Mouse (Mus musculus): ENCODE measurements at regions not wholly inside any gene's neighbourhood (a gene's known extent, or its start where the extent isn't known, plus 50 kb on each side); places are given as distances from the start of the nearest gene placed in this dataset.

DNA sequence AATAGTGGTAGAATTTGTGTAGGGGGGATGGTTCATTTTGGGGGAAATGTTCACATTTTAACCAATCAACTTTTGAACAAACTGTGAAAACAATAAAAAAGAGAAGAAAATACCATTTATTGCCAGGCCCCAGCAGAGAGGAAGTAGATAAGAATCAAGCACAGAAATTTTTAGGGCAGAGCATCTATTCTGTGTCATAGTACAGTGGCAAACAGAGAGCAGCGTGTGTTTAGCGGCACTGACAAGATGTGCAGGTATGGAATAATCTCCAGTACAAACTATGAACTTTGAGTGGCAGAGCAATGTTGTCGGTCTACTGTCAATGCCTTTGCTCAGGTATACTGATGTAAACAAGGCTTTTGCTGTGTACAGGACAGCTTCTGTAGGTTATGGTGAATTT is 99.4 kb upstream of the Bmper start:
- WGBS, result 94% methylated on average over 3 of the region's 3 CpGs
- no peak for TF ChIP-seq POLR2A (IDR thresholded peaks at IDR 0.05; ENCODE audit: borderline replicate concordance, insufficient read depth, low read length)
- no peak for TF ChIP-seq CTCF (IDR thresholded peaks at IDR 0.05; ENCODE audit: borderline replicate concordance, insufficient read depth, low read depth, low read length)

DNA sequence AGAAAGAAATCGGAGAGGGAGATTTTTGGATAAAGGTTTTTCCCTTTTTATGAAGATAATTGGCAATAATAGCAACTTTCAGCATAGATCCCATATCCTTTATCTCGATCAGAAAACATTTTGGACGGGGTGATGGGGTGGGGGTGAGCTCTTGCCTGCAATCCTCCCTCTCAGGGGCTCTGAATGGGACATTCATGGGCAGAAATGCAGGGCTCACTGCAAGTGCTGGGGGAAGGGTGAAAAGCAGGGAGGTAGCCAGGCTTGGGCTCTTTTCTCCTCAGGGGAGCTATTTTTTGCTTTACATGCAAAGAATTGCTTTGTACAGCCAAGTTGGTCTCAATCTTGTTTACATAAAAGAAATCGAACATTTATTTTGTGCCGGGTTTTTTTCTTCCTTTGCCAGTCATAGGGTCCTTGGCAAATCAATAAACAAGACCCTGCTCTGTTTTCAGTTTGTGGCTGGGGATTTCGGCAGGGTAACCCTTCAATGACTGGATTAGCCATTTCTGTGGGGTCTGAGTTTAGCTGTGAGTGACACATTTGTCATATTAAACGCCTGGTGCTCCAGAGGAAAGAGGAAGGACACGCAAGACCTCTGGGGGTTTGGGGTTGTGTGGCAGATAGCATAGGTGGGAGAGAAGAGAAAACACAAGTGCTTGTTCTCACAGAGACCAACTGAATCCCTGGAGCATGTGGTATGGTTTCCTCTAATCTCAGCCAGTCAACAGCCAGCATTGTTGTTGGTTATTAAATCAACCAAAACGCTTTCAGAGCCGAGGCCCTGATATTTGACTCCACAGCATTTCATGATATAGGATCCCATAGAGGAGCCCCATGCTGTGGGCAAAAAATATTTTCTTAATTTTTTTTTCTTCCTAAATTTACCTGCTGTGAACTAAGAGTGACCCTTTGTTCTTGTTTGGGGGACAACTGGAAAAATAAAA is 96.8 kb upstream of the Bmper start:
- H3K27ac ChIP-seq (ENCODE audit: insufficient read depth, low read length), result no peak overlapping the region
- TF ChIP-seq CTCF (IDR thresholded peaks at IDR 0.05; ENCODE audit: borderline replicate concordance, insufficient read depth, low read depth, low read length), result no peak
- TF ChIP-seq POLR2A (IDR thresholded peaks at IDR 0.05; ENCODE audit: borderline replicate concordance, insufficient read depth, low read length), result no peak
- 50% methylated on average over 10 of the region's 10 CpGs for WGBS
- H3K4me3 ChIP-seq (replicated peaks; ENCODE audit: insufficient read depth, low read depth, low read length), result no peak overlapping the region
- H3K27me3 ChIP-seq (ENCODE audit: control insufficient read depth, insufficient read depth, low read length), result no peaks in the 10 kb centered on the region; the same call in 1 of the 2 replicates
- no peak for DNase-seq
- H3K4me1 ChIP-seq (ENCODE audit: control insufficient read depth, insufficient read depth, low read length), result no peaks in the 10 kb centered on the region

More for the DNA sequence above, 99.4 kb upstream of the Bmper start:
- H3K4me1 ChIP-seq (ENCODE audit: control insufficient read depth, insufficient read depth, low read length), result no peaks in the 10 kb centered on the region
- H3K27me3 ChIP-seq (ENCODE audit: control insufficient read depth, insufficient read depth, low read length), result no peaks in the 10 kb centered on the region; the same call in 1 of the 2 replicates
- no peak for DNase-seq
- no peak overlapping the region for H3K27ac ChIP-seq (ENCODE audit: insufficient read depth, low read length)
- H3K4me3 ChIP-seq (replicated peaks; ENCODE audit: insufficient read depth, low read depth, low read length), result no peak overlapping the region

GRCm38 (mm10) chr9:23127338-23128017 is 95.4 kb upstream of the Bmper start:
- TF ChIP-seq CTCF (IDR thresholded peaks at IDR 0.05; ENCODE audit: borderline replicate concordance, insufficient read depth, low read depth, low read length) (no peak), POLR2A (IDR thresholded peaks at IDR 0.05; ENCODE audit: borderline replicate concordance, insufficient read depth, low read length) (no peak)
- 34% methylated on average over 9 of the region's 9 CpGs for whole genome bisulfite sequencing

GRCm38 (mm10) chr9:23128018-23128369 is 94.9 kb upstream of the Bmper start:
- no peak for DNase-seq
- TF ChIP-seq CTCF (IDR thresholded peaks at IDR 0.05; ENCODE audit: borderline replicate concordance, insufficient read depth, low read depth, low read length) (no peak), POLR2A (IDR thresholded peaks at IDR 0.05; ENCODE audit: borderline replicate concordance, insufficient read depth, low read length) (no peak)
- Histone ChIP-seq H3K27me3 (ENCODE audit: control insufficient read depth, insufficient read depth, low read length) (no peaks in the 10 kb centered on the region; the same call in 1 of the 2 replicates), H3K4me1 (ENCODE audit: control insufficient read depth, insufficient read depth, low read length) (no peaks in the 10 kb centered on the region), H3K4me3 (replicated peaks; ENCODE audit: insufficient read depth, low read depth, low read length) (no peak overlapping the region), H3K27ac (ENCODE audit: insufficient read depth, low read length) (no peak overlapping the region)
- 43% methylated on average over 2 of the region's 2 CpGs for WGBS

More at GRCm38 (mm10) chr9:23127338-23128017, 95.4 kb upstream of the Bmper start:
- DNase-seq, result no peak
- no peak overlapping the region for H3K27ac ChIP-seq (ENCODE audit: insufficient read depth, low read length)
- H3K4me3 ChIP-seq (replicated peaks; ENCODE audit: insufficient read depth, low read depth, low read length), result no peak overlapping the region
- H3K27me3 ChIP-seq (ENCODE audit: control insufficient read depth, insufficient read depth, low read length), result no peaks in the 10 kb centered on the region; the same call in 1 of the 2 replicates
- no peaks in the 10 kb centered on the region for H3K4me1 ChIP-seq (ENCODE audit: control insufficient read depth, insufficient read depth, low read length)

DNA sequence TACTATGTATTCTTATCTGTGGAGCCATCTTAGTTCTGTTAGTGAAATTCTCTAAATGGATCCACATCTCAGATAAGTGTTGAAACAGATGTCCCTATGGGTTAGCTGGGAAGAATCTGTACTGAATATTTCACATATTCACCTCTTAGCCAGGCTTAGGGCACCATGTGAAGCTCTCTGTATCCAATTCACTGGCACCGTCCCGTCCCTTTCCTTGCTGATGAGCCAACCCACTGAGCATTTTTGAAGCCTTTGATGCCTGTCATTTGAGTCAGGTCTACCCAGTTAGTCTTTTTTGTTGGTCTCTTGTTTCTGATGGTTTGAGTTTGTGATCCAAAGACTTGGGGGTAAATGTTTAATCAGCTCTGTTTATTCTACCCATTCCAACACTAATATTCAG is 88.9 kb upstream of the Bmper start:
- Histone ChIP-seq H3K4me3 (replicated peaks; ENCODE audit: insufficient read depth, low read depth, low read length) (no peak overlapping the region), H3K27me3 (ENCODE audit: control insufficient read depth, insufficient read depth, low read length) (no peaks in the 10 kb centered on the region), H3K4me1 (ENCODE audit: control insufficient read depth, insufficient read depth, low read length) (no peaks in the 10 kb centered on the region), H3K27ac (ENCODE audit: insufficient read depth, low read length) (no peak overlapping the region)
- no peak for TF ChIP-seq CTCF (IDR thresholded peaks at IDR 0.05; ENCODE audit: borderline replicate concordance, insufficient read depth, low read depth, low read length)
- 86% methylated on average over 2 of the region's 2 CpGs for WGBS
- DNase-seq, result no peak

DNA sequence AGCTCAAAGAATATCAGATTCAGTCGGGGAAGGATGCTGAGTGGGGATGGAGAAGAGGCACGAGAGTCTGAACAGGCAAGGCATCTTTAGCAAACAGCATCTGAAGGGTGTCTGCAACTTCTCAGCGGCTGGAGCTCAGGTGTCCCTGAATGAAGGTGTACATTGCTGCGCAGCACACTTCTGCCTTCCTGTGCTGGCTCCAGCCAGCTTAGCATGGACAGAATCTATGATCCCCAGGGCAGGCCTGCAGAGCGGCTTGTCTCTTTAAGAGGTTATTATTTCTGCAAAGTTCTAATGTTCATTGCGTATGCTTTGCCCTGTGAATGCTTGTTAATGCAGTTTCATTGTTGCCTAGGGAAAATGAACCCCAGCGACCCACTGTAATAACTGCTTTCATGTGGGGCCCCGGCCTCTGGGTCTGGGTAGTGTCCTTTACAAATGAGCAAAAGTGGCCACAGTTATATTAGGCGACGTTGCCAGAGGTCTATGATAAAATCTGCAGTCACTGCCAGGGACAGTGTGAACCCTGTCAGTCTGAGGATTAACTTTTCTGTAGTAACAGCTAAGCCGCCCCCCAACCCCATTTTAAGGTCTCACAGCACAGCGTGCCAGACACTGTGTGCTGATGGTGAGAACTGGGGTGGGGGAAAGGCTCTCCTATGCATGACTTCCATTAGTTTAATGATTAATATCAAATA is 88.3 kb upstream of the Bmper start:
- TF ChIP-seq CTCF (IDR thresholded peaks at IDR 0.05; ENCODE audit: borderline replicate concordance, insufficient read depth, low read depth, low read length), result no peak
- TF ChIP-seq POLR2A (IDR thresholded peaks at IDR 0.05; ENCODE audit: borderline replicate concordance, insufficient read depth, low read length), result no peak
- no peaks in the 10 kb centered on the region for H3K27me3 ChIP-seq (ENCODE audit: control insufficient read depth, insufficient read depth, low read length)
- DNase-seq, result no peak
- WGBS, result 76% methylated on average over 12 of the region's 12 CpGs
- no peak overlapping the region for H3K4me3 ChIP-seq (replicated peaks; ENCODE audit: insufficient read depth, low read depth, low read length)
- H3K27ac ChIP-seq (ENCODE audit: insufficient read depth, low read length), result no peak overlapping the region
- H3K4me1 ChIP-seq (ENCODE audit: control insufficient read depth, insufficient read depth, low read length), result no peaks in the 10 kb centered on the region

- H3K27me3 ChIP-seq (ENCODE audit: control insufficient read depth, insufficient read depth, low read length), result no peaks in the 10 kb centered on the region
- H3K4me1 ChIP-seq (ENCODE audit: control insufficient read depth, insufficient read depth, low read length), result no peaks in the 10 kb centered on the region
- H3K27ac ChIP-seq (ENCODE audit: insufficient read depth, low read length), result no peak overlapping the region
- no peak for DNase-seq
- 93% methylated on average over 5 of the region's 5 CpGs for WGBS
- TF ChIP-seq POLR2A (IDR thresholded peaks at IDR 0.05; ENCODE audit: borderline replicate concordance, insufficient read depth, low read length), result no peak
- TF ChIP-seq CTCF (IDR thresholded peaks at IDR 0.05; ENCODE audit: borderline replicate concordance, insufficient read depth, low read depth, low read length), result no peak
- no peak overlapping the region for H3K4me3 ChIP-seq (replicated peaks; ENCODE audit: insufficient read depth, low read depth, low read length)
Observed at GRCm38 (mm10) chr9:23136511-23136910, 86.4 kb upstream of the Bmper start.
